Mouse (Mus musculus): Measurements from ENCODE around the gene Traf2.
A peak's percentile ranks its signal among the peaks of the same experiment; 100 is the strongest.

DNA sequence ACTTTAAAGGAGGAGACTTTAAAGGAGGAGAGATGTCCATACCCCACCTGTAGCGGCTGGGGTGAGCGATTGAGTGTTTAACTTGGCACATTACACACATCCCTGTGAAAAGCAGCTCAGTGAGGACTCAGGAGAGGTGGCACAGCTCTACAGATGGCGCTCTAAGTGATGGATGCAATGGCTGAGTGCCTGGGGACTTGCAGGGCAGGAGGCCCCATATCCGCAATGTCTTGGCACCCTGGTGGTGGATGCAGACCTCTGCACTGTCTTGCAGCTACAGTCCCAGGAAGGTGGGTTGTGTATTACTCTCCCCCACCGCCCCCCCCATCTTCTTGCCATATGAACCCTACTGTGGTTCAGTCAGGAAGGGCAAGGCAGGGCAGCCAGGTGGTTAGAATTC is 39.8 kb downstream of the Traf2 start:
- peak; percentile 57 for TF ChIP-seq CTCF (IDR thresholded peaks at IDR 0.05; ENCODE audit: low read depth)
- no peak for TF ChIP-seq EP300 (IDR thresholded peaks at IDR 0.05; ENCODE audit: low read depth)

Data from liver, postnatal 0 days (tissue).